Mouse (Mus musculus): ENCODE data around the gene Patj. TPM values are rescaled to one million over a fixed set of nuclear protein-coding genes. Genes with fewer than 3 reads are reported as not detected.

Patj gene
- polyA plus RNA-seq, 1 experiment from 2014 or later: 24.9 TPM

- 70% methylated on average over 3 of the region's 3 CpGs for WGBS
- Histone ChIP-seq H3K27me3 (no peaks in the 10 kb centered on the region), H3K4me2 (no peak overlapping the region), H3K36me3 (no peaks in the 10 kb centered on the region), H3K4me3 (replicated peaks) (no peak overlapping the region), H3K9ac (replicated peaks) (no peak overlapping the region), H3K4me1 (replicated peaks) (peaks cover 18% of the 10 kb centered on the region), H3K9me3 (no peaks in the 10 kb centered on the region), H3K27ac (no peak overlapping the region)
- ATAC-seq (ENCODE audit: insufficient number of reproducible peaks, insufficient read depth, low FRiP score, low TSS enrichment, low read depth): no peak
Measured at GRCm38 (mm10) chr4:98478005-98478404, 82.4 kb downstream of the Patj start.

GRCm38 (mm10) chr4:98486475-98486874 lies 90.9 kb downstream of the Patj start:
- Histone ChIP-seq H3K9me3 (no peaks in the 10 kb centered on the region), H3K4me1 (replicated peaks) (no peaks in the 10 kb centered on the region), H3K27ac (no peak overlapping the region), H3K9ac (replicated peaks) (no peak overlapping the region), H3K4me3 (replicated peaks) (no peak overlapping the region), H3K4me2 (no peak overlapping the region), H3K27me3 (no peaks in the 10 kb centered on the region), H3K36me3 (peaks cover 2% of the 10 kb centered on the region; the same call in 1 of the 2 replicates)
- WGBS: 77% methylated on average over 3 of the region's 3 CpGs
- ATAC-seq (ENCODE audit: insufficient number of reproducible peaks, insufficient read depth, low FRiP score, low TSS enrichment, low read depth): no peak

- no peak overlapping the region for H3K9ac ChIP-seq (replicated peaks)
- H3K9me3 ChIP-seq: no peaks in the 10 kb centered on the region
- no peaks in the 10 kb centered on the region for H3K27me3 ChIP-seq
- no peak overlapping the region for H3K4me3 ChIP-seq (replicated peaks)
- ATAC-seq (ENCODE audit: insufficient number of reproducible peaks, insufficient read depth, low FRiP score, low TSS enrichment, low read depth): no peak
- H3K27ac ChIP-seq: no peak overlapping the region
- H3K4me1 ChIP-seq (replicated peaks): no peaks in the 10 kb centered on the region
- H3K4me2 ChIP-seq: no peak overlapping the region
- 89% methylated on average over 4 of the region's 4 CpGs for WGBS
- H3K36me3 ChIP-seq: peaks cover 6% of the 10 kb centered on the region; the same call in 1 of the 2 replicates
Measured at GRCm38 (mm10) chr4:98486901-98487300, 91.3 kb downstream of the Patj start.

- H3K9ac ChIP-seq (replicated peaks): no peak overlapping the region
- peaks cover 5% of the 10 kb centered on the region for H3K4me1 ChIP-seq (replicated peaks)
- H3K4me2 ChIP-seq: no peak overlapping the region
- H3K9me3 ChIP-seq: no peaks in the 10 kb centered on the region
- H3K27ac ChIP-seq: no peak overlapping the region
- peaks cover 7% of the 10 kb centered on the region; the same call in 1 of the 2 replicates for H3K36me3 ChIP-seq
- 45% methylated on average over 1 of the region's 1 CpGs for WGBS
- no peak for ATAC-seq (ENCODE audit: insufficient number of reproducible peaks, insufficient read depth, low FRiP score, low TSS enrichment, low read depth)
- H3K27me3 ChIP-seq: no peaks in the 10 kb centered on the region
- H3K4me3 ChIP-seq (replicated peaks): no peak overlapping the region
Measured at GRCm38 (mm10) chr4:98489386-98489785, 93.8 kb downstream of the Patj start.

- Histone ChIP-seq H3K4me1 (replicated peaks) (peaks cover 7% of the 10 kb centered on the region), H3K4me2 (no peak overlapping the region), H3K27ac (no peak overlapping the region), H3K9me3 (no peaks in the 10 kb centered on the region), H3K4me3 (replicated peaks) (no peak overlapping the region), H3K9ac (replicated peaks) (no peak overlapping the region), H3K27me3 (no peaks in the 10 kb centered on the region), H3K36me3 (peaks cover 18% of the 10 kb centered on the region)
- WGBS: 90% methylated on average over 4 of the region's 4 CpGs
- ATAC-seq (ENCODE audit: insufficient number of reproducible peaks, insufficient read depth, low FRiP score, low TSS enrichment, low read depth): no peak
Measured at GRCm38 (mm10) chr4:98498341-98498740, 102.8 kb downstream of the Patj start.

- Histone ChIP-seq H3K4me3 (replicated peaks) (no peak overlapping the region), H3K27me3 (no peaks in the 10 kb centered on the region), H3K9me3 (no peaks in the 10 kb centered on the region), H3K27ac (no peak overlapping the region), H3K36me3 (peaks cover 18% of the 10 kb centered on the region), H3K4me1 (replicated peaks) (no peaks in the 10 kb centered on the region), H3K4me2 (no peak overlapping the region), H3K9ac (replicated peaks) (no peak overlapping the region)
- ATAC-seq (ENCODE audit: insufficient number of reproducible peaks, insufficient read depth, low FRiP score, low TSS enrichment, low read depth): no peak
- 79% methylated on average over 5 of the region's 5 CpGs for WGBS
Measured at GRCm38 (mm10) chr4:98500182-98500581, 104.6 kb downstream of the Patj start.

GRCm38 (mm10) chr4:98500875-98501274 lies 105.3 kb downstream of the Patj start:
- H3K36me3 ChIP-seq: peaks cover 18% of the 10 kb centered on the region
- no peak for ATAC-seq (ENCODE audit: insufficient number of reproducible peaks, insufficient read depth, low FRiP score, low TSS enrichment, low read depth)
- no peak overlapping the region for H3K4me2 ChIP-seq
- no peak overlapping the region for H3K4me3 ChIP-seq (replicated peaks)
- H3K27ac ChIP-seq: no peak overlapping the region
- H3K4me1 ChIP-seq (replicated peaks): no peaks in the 10 kb centered on the region
- no peak overlapping the region for H3K9ac ChIP-seq (replicated peaks)
- no peaks in the 10 kb centered on the region for H3K9me3 ChIP-seq
- 76% methylated on average over 2 of the region's 2 CpGs for WGBS
- no peaks in the 10 kb centered on the region for H3K27me3 ChIP-seq

GRCm38 (mm10) chr4:98504743-98505142 lies 109.2 kb downstream of the Patj start:
- Histone ChIP-seq H3K9me3 (no peaks in the 10 kb centered on the region), H3K4me1 (replicated peaks) (peaks cover 23% of the 10 kb centered on the region), H3K4me2 (no peak overlapping the region), H3K36me3 (0 out of 2 replicates have a peak, but pooled peaks cover 5% of the 10 kb centered on the region), H3K27ac (no peak overlapping the region), H3K9ac (replicated peaks) (no peak overlapping the region), H3K4me3 (replicated peaks) (no peak overlapping the region), H3K27me3 (no peaks in the 10 kb centered on the region)
- WGBS: 64% methylated on average over 3 of the region's 3 CpGs
- no peak for ATAC-seq (ENCODE audit: insufficient number of reproducible peaks, insufficient read depth, low FRiP score, low TSS enrichment, low read depth)

GRCm38 (mm10) chr4:98508471-98509271 lies 113.1 kb downstream of the Patj start:
- no peak overlapping the region for H3K9ac ChIP-seq (replicated peaks)

GRCm38 (mm10) chr4:98509939-98510338 lies 114.4 kb downstream of the Patj start:
- 80% methylated on average over 5 of the region's 5 CpGs for WGBS
- Histone ChIP-seq H3K36me3 (0 out of 2 replicates have a peak, but pooled peaks cover 12% of the 10 kb centered on the region), H3K27me3 (no peaks in the 10 kb centered on the region), H3K9ac (replicated peaks) (no peak overlapping the region), H3K4me1 (replicated peaks) (peaks cover 57% of the 10 kb centered on the region), H3K4me3 (replicated peaks) (no peak overlapping the region), H3K9me3 (no peaks in the 10 kb centered on the region), H3K4me2 (no peak overlapping the region), H3K27ac (peak overlapping the region; percentile 84)
- ATAC-seq (ENCODE audit: insufficient number of reproducible peaks, insufficient read depth, low FRiP score, low TSS enrichment, low read depth): no peak

More at GRCm38 (mm10) chr4:98508471-98509271, 113.1 kb downstream of the Patj start:
- peak; percentile 75 for ATAC-seq (ENCODE audit: insufficient number of reproducible peaks, insufficient read depth, low FRiP score, low TSS enrichment, low read depth)
- Histone ChIP-seq H3K27ac (peak overlapping the region; percentile 84), H3K36me3 (0 out of 2 replicates have a peak, but pooled peaks cover 2% of the 10 kb centered on the region), H3K4me3 (replicated peaks) (no peak overlapping the region), H3K4me2 (no peak overlapping the region), H3K4me1 (replicated peaks) (peaks cover 57% of the 10 kb centered on the region), H3K9me3 (no peaks in the 10 kb centered on the region), H3K27me3 (no peaks in the 10 kb centered on the region)
- WGBS: 36% methylated on average over 11 of the region's 11 CpGs

- Histone ChIP-seq H3K27me3 (no peaks in the 10 kb centered on the region), H3K4me3 (replicated peaks) (no peak overlapping the region), H3K27ac (peak overlapping the region; percentile 88), H3K4me2 (no peak overlapping the region), H3K9ac (replicated peaks) (no peak overlapping the region), H3K36me3 (0 out of 2 replicates have a peak, but pooled peaks cover 11% of the 10 kb centered on the region), H3K9me3 (no peaks in the 10 kb centered on the region), H3K4me1 (replicated peaks) (peaks cover 57% of the 10 kb centered on the region)
- peak; percentile 79 for ATAC-seq (ENCODE audit: insufficient number of reproducible peaks, insufficient read depth, low FRiP score, low TSS enrichment, low read depth)
- WGBS: 33% methylated on average over 2 of the region's 2 CpGs
Measured at GRCm38 (mm10) chr4:98511296-98511695, 115.7 kb downstream of the Patj start.
